Mouse (Mus musculus) megakaryocyte-erythroid progenitor cell, adult 5-6 weeks (primary cell): ENCODE measurements around the gene Ciao1. TPM values are rescaled to one million over a fixed set of nuclear protein-coding genes. Genes with fewer than 3 reads are reported as not detected.
"Not testable (repeated sequence)": the region's sequence is repeated elsewhere in the genome, so short reads cannot be mapped to it uniquely, and the experiment has no call there.

ENCODE experiments used
- ATAC-seq: replicated peaks from 2 replicates; pipeline ENCODE4 v1.8.0; 2016; ENCODE audit warnings: mild to moderate bottlenecking, inconsistent platforms; ENCODE audit not compliant: severe bottlenecking, poor library complexity, low FRiP score, low TSS enrichment
- total RNA-seq, 2 experiments: library from RNA; stranded (forward) in 1 of 2; stranded (reverse) in 1 of 2; fragments of 200-1000, 215-1000 nt in 1 of 2; fragments of >200 nt in 1 of 2; fragmentation: Nextera tagmentation in 1 of 2; gene quantifications; 2 replicates each; pipeline ENCODE4 v1.2.3; 2014 to 2017

The Ciao1 gene
- total RNA-seq (2014; fragmentation: Nextera tagmentation) (39.4 and 40.1 TPM in 2 replicates), total RNA-seq (2017) (19.0 and 45.1 TPM in 2 replicates)

- peak; percentile 89 for ATAC-seq
Observed at GRCm38 (mm10) chr2:127247592-127248333, at the start of gene Ciao1, which contains the start of gene Tmem127. Gene Ciao1 (minus strand): TSS chr2:127247816. Gene Tmem127 (plus strand): TSS chr2:127247908.

GRCm38 (mm10) chr2:127297001-127297805, 49.6 kb upstream of the Ciao1 start:
- ATAC-seq, result no peak

- ATAC-seq, result no peak
Observed at GRCm38 (mm10) chr2:127292250-127292649, 44.6 kb upstream of the Ciao1 start.

- ATAC-seq, result no peak
Observed at GRCm38 (mm10) chr2:127278162-127278561, 30.5 kb upstream of the Ciao1 start.

- no peak for ATAC-seq
Observed at GRCm38 (mm10) chr2:127275551-127276320, 28.1 kb upstream of the Ciao1 start.

- ATAC-seq, result no peak
Observed at GRCm38 (mm10) chr2:127274590-127274989, 27.0 kb upstream of the Ciao1 start.

GRCm38 (mm10) chr2:127272806-127273205, 25.2 kb upstream of the Ciao1 start:
- no peak for ATAC-seq

GRCm38 (mm10) chr2:127272049-127272448, 24.4 kb upstream of the Ciao1 start:
- not testable (repeated sequence) for ATAC-seq

GRCm38 (mm10) chr2:127271042-127271515, 23.5 kb upstream of the Ciao1 start:
- ATAC-seq, result no peak

- ATAC-seq, result peak; percentile 73
Observed at GRCm38 (mm10) chr2:127270300-127271041, 22.9 kb upstream of the Ciao1 start.

GRCm38 (mm10) chr2:127269491-127270299, 22.1 kb upstream of the Ciao1 start, which contains the start of gene Stard7:
Gene Stard7 (plus strand): TSS chr2:127270218.
- peak; percentile 96 for ATAC-seq

GRCm38 (mm10) chr2:127267854-127268253, 20.2 kb upstream of the Ciao1 start:
- no peak for ATAC-seq

- no peak for ATAC-seq
Observed at GRCm38 (mm10) chr2:127262480-127262879, 14.9 kb upstream of the Ciao1 start.

- ATAC-seq, result no peak
Observed at GRCm38 (mm10) chr2:127259340-127259739, 11.7 kb upstream of the Ciao1 start.

- ATAC-seq, result no peak
Observed at GRCm38 (mm10) chr2:127255294-127255693, 7.7 kb upstream of the Ciao1 start.

- ATAC-seq, result no peak
Observed at GRCm38 (mm10) chr2:127254604-127255134, 7.1 kb upstream of the Ciao1 start.

- ATAC-seq, result no peak
Observed at GRCm38 (mm10) chr2:127252787-127253186, 5.2 kb upstream of the Ciao1 start.
